Mouse (Mus musculus): ENCODE measurements around the gene Cyp11a1. TPM values are rescaled to one million over a fixed set of nuclear protein-coding genes. Genes with fewer than 3 reads are reported as not detected.

Cyp11a1 gene
- polyA plus RNA-seq, 1 experiment from 2014 or later, result 7.8 TPM

DNA sequence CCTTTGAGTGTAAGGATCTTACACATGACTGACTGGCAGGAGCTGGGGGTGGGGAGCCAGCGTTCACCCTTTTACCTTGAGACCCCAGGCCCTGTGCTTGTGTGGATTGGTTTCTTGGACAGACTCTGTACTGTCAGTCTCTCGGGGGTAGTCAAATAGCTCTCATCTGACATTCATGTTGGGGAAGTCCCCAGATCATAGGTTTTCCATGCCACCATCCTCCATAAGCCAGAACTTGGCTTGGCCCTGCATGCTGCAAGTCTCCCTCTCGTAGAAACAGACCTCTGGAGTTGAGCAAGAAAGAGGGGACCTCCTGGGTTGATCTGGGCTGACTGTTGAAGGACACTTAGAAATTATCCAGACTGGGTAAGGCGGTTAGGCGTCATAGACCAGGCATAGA lies 12.2 kb downstream of the Cyp11a1 start:
- ATAC-seq, result no peak
- TF ChIP-seq CTCF (IDR thresholded peaks at IDR 0.05; ENCODE audit: low read depth), result no peak
- no peaks in the 10 kb centered on the region for H3K9me3 ChIP-seq (ENCODE audit: control insufficient read depth)
- no peak overlapping the region for H3K4me3 ChIP-seq (ENCODE audit: low read depth, low read length)
- 84% methylated on average over 5 of the region's 5 CpGs for WGBS
- H3K36me3 ChIP-seq (ENCODE audit: control insufficient read depth, insufficient read depth), result no peaks in the 10 kb centered on the region
- no peaks in the 10 kb centered on the region for H3K27me3 ChIP-seq (replicated peaks; ENCODE audit: control insufficient read depth, insufficient read depth, low read length)
- H3K4me1 ChIP-seq (replicated peaks; ENCODE audit: control insufficient read depth, insufficient read depth, low read length), result no peaks in the 10 kb centered on the region
- H3K27ac ChIP-seq (ENCODE audit: low read depth, low read length), result no peak overlapping the region
- no peak overlapping the region for H3K9ac ChIP-seq (ENCODE audit: low read depth, low read length)
- H3K4me2 ChIP-seq (replicated peaks; ENCODE audit: low read depth), result no peak overlapping the region

DNA sequence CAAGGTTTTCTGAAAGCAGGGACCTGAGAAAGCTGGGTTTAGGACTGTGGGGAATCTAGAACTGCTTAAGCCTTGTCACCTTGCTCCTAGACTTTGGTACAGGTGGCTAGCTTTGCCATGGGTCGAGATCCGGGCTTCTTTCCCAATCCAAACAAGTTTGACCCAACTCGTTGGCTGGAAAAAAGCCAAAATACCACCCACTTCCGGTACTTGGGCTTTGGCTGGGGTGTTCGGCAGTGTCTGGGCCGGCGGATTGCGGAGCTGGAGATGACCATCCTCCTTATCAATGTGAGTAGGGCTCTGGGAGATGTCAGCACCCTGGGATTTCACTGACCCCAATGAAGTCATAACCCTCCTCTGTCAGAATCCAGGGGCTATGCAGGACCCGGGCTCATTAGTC lies 19.8 kb downstream of the Cyp11a1 start:
- no peak for ATAC-seq
- 86% methylated on average over 9 of the region's 9 CpGs for WGBS
- Histone ChIP-seq H3K27ac (ENCODE audit: low read depth, low read length) (no peak overlapping the region), H3K9ac (ENCODE audit: low read depth, low read length) (no peak overlapping the region), H3K36me3 (ENCODE audit: control insufficient read depth, insufficient read depth) (no peaks in the 10 kb centered on the region), H3K27me3 (replicated peaks; ENCODE audit: control insufficient read depth, insufficient read depth, low read length) (no peaks in the 10 kb centered on the region), H3K4me1 (replicated peaks; ENCODE audit: control insufficient read depth, insufficient read depth, low read length) (no peaks in the 10 kb centered on the region), H3K4me2 (replicated peaks; ENCODE audit: low read depth) (no peak overlapping the region), H3K9me3 (ENCODE audit: control insufficient read depth) (no peaks in the 10 kb centered on the region), H3K4me3 (ENCODE audit: low read depth, low read length) (no peak overlapping the region)
- no peak for TF ChIP-seq CTCF (IDR thresholded peaks at IDR 0.05; ENCODE audit: low read depth)

DNA sequence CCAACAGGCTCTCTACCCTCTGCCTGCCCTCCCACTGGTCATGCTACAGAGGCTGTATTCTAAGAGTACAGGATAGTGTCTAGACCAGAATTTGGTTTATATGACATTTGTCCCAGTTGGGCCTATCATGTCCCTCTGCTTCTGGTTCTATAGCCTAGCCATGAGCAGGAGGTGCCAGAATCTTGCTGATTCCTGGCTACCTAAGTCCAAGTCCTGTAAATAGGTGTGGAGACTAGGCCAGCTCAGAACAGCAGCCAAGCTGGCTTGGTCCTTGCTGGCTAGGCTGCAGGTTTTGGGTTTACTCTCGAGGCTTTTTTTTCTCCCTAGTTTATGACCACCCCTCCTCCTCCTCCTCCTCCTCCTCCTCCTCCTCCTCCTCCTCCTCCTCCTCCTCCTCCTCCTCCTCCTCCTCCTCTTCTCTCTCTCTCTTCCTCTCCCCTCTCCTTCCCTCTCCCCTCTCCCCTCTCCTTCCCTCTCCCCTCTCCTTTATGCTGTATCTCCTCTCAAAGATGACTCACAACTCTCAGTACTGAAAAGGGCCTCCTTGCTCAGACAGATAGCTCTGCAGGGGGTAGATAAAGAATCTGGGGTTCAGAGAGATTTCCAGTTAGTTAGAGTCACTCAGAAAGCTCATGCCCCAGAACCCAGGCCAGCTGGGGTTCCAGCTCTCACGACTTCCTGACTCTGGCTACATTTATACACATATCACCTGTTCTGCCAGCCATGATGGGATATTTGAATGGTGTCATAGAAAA lies 21.4 kb downstream of the Cyp11a1 start:
- Histone ChIP-seq H3K9ac (ENCODE audit: low read depth, low read length) (no peak overlapping the region), H3K27ac (ENCODE audit: low read depth, low read length) (no peak overlapping the region), H3K9me3 (ENCODE audit: control insufficient read depth) (no peaks in the 10 kb centered on the region), H3K4me2 (replicated peaks; ENCODE audit: low read depth) (no peak overlapping the region), H3K27me3 (replicated peaks; ENCODE audit: control insufficient read depth, insufficient read depth, low read length) (no peaks in the 10 kb centered on the region), H3K4me1 (replicated peaks; ENCODE audit: control insufficient read depth, insufficient read depth, low read length) (no peaks in the 10 kb centered on the region), H3K36me3 (ENCODE audit: control insufficient read depth, insufficient read depth) (no peaks in the 10 kb centered on the region), H3K4me3 (ENCODE audit: low read depth, low read length) (no peak overlapping the region)
- TF ChIP-seq CTCF (IDR thresholded peaks at IDR 0.05; ENCODE audit: low read depth), result no peak
- 39% methylated on average over 2 of the region's 2 CpGs for WGBS
- no peak for ATAC-seq

DNA sequence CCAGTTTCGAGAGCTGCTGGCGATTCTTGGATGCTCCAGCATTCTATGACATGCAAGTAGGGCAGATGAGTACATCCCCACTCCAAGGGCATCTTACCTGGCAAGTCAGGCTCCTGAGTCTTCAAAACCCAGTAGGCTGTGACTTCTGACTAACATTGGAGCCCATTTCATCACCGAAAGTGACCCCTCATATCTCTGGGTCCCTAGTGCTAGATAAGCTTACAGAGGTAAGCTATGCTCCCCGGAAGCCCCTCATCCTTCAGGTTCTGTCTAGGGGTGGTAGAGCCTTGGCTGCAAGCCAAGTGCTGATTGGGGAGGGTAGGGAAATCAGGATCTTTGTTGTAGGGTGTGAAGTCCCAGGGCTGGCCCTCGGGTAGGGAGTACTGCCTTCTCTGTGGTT lies 22.6 kb downstream of the Cyp11a1 start:
- H3K4me2 ChIP-seq (replicated peaks; ENCODE audit: low read depth), result no peak overlapping the region
- H3K27ac ChIP-seq (ENCODE audit: low read depth, low read length), result no peak overlapping the region
- H3K27me3 ChIP-seq (replicated peaks; ENCODE audit: control insufficient read depth, insufficient read depth, low read length), result no peaks in the 10 kb centered on the region
- H3K9ac ChIP-seq (ENCODE audit: low read depth, low read length), result no peak overlapping the region
- WGBS, result 62% methylated on average over 5 of the region's 5 CpGs
- H3K4me3 ChIP-seq (ENCODE audit: low read depth, low read length), result no peak overlapping the region
- H3K9me3 ChIP-seq (ENCODE audit: control insufficient read depth), result no peaks in the 10 kb centered on the region
- no peaks in the 10 kb centered on the region for H3K36me3 ChIP-seq (ENCODE audit: control insufficient read depth, insufficient read depth)
- TF ChIP-seq CTCF (IDR thresholded peaks at IDR 0.05; ENCODE audit: low read depth), result no peak
- no peaks in the 10 kb centered on the region for H3K4me1 ChIP-seq (replicated peaks; ENCODE audit: control insufficient read depth, insufficient read depth, low read length)
- no peak for ATAC-seq

DNA sequence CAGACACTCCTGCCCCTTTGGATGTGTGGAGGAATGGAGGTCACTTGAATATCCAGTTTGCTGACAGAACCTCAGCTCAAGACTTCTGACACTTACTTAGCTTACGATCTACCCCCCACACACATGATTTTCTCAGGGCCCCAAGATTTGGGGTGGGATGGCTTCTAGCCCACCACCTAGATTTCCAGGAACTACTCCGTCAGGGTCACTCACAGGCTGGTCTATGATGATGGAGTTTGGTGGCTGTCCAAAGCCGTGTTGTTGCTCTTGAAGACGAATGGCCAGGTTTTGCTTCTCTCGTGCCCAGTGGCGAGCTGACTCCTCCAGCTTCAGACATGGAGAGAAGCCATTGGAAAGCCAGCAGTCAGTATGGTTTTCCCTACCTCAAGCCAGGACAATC lies 23.4 kb downstream of the Cyp11a1 start:
- Histone ChIP-seq H3K4me1 (replicated peaks; ENCODE audit: control insufficient read depth, insufficient read depth, low read length) (no peaks in the 10 kb centered on the region), H3K9me3 (ENCODE audit: control insufficient read depth) (no peaks in the 10 kb centered on the region), H3K27me3 (replicated peaks; ENCODE audit: control insufficient read depth, insufficient read depth, low read length) (no peaks in the 10 kb centered on the region), H3K4me2 (replicated peaks; ENCODE audit: low read depth) (no peak overlapping the region), H3K27ac (ENCODE audit: low read depth, low read length) (no peak overlapping the region), H3K9ac (ENCODE audit: low read depth, low read length) (no peak overlapping the region), H3K4me3 (ENCODE audit: low read depth, low read length) (no peak overlapping the region), H3K36me3 (ENCODE audit: control insufficient read depth, insufficient read depth) (no peaks in the 10 kb centered on the region)
- ATAC-seq, result no peak
- TF ChIP-seq CTCF (IDR thresholded peaks at IDR 0.05; ENCODE audit: low read depth), result no peak
- 91% methylated on average over 6 of the region's 6 CpGs for WGBS

DNA sequence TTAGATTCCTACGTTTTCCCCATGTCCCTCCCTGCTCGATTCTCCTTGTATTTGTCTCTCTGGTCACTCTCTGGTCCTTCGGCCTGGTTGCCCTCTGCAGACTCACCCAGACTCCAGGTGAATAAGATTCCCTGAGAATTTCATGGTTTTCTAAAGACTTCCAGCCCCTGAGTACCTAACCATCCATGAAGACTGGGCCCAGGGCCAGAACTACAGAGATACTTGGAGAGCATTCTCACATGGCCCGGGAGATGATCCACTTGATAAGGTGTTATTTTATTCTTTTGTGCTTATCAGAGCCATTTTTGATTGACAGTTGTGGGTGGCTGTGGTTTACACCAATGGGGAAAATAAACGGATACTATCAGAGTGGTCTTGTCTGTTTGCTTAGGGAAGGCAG lies 25.7 kb downstream of the Cyp11a1 start:
- WGBS, result 71% methylated on average over 5 of the region's 5 CpGs
- no peaks in the 10 kb centered on the region for H3K9me3 ChIP-seq (ENCODE audit: control insufficient read depth)
- TF ChIP-seq CTCF (IDR thresholded peaks at IDR 0.05; ENCODE audit: low read depth), result no peak
- H3K27me3 ChIP-seq (replicated peaks; ENCODE audit: control insufficient read depth, insufficient read depth, low read length), result no peaks in the 10 kb centered on the region
- no peak overlapping the region for H3K27ac ChIP-seq (ENCODE audit: low read depth, low read length)
- ATAC-seq, result no peak
- H3K4me1 ChIP-seq (replicated peaks; ENCODE audit: control insufficient read depth, insufficient read depth, low read length), result no peaks in the 10 kb centered on the region
- no peak overlapping the region for H3K9ac ChIP-seq (ENCODE audit: low read depth, low read length)
- no peaks in the 10 kb centered on the region for H3K36me3 ChIP-seq (ENCODE audit: control insufficient read depth, insufficient read depth)
- H3K4me3 ChIP-seq (ENCODE audit: low read depth, low read length), result no peak overlapping the region
- H3K4me2 ChIP-seq (replicated peaks; ENCODE audit: low read depth), result no peak overlapping the region

Data from intestine, postnatal 0 days (tissue).